Mouse (Mus musculus): ENCODE data around the gene Agap1.

The Agap1 gene

DNA sequence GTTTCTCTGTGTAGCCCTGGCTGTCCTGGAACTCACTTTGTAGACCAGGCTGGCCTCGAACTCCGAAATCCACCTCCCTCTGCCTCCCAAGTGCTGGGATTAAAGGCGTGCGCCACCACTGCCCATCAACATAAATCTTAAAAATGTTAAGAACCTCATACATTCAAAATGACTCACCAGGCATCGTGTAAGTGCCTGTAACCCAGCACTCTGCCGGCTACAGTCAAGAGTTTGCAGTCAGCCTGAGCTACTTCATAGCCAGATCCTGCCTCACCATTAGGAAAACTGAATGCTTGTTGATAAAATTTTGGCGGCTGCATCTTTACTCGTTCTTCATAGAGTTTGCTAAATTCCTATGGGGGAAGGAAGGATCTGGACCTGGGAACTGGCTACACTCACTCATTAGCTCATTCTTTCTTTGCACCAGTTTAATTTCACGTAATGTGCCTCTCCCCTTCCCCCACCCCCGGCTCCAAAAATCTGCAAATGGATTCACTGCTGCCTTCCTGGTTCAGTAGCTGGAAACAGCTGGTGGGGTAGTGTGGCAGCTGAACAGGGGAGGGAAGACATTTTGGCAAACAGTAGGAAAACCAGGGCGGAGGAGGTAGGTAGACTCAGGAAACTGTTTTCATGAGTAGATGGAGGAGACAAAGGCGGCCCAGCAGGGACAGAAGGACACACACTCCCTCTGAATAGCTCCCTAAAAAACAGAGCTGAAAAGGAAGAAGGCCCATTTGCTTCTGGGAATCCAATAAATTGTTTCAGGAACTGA is 415.7 kb downstream of the Agap1 start:
- no peak for DNase-seq

DNA sequence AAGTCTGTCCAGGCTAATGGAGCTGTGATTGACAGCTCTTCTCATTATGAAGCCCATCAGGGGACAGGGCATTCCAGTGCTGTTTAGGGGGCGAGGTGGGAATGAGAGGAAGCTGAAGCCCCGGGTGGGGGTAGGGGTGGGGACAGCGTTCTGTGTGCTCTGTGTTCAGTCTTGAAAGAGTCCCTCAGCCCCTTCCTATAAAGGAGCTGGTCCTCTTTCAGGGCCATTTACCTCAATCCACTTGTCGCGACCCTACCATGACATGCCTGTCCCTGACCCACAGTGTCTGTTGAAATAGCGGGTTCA is 416.3 kb downstream of the Agap1 start:
- DNase-seq, result no peak

DNA sequence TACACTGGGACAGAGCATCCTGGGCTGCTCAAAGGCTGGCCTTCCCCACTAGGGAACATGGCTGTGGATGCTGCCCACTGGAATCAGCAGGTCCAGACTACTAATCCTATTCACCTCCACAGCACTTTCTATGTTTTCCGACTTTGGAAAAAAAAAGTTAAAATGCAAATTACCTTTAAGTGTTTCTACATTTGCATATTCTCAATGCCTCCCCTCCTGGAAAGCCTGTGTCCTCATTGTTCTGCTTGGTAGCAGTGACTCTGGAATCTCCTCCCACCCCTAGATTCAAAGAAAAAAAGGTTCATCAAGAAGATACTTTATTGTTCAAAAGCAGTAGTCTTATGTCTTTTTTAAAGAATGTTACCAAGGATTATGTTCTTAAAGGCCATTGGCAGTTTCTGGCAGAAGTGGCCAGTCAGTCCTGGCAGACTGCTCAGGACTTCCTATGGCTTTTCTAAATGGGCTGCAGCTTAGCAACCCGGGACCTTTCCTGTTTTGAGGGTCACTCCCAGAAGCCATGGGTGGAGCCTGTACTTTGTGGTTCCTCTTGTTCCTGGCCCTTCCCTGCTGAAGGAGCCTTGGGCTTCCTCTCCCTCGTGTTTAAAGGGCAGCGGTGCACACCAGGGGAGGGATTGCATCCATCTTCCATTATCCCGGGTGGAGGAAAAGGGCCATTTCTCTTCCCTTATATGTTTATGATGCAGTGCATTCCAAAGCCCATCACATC is 421.9 kb downstream of the Agap1 start:
- DNase-seq, result peak; percentile 72

DNA sequence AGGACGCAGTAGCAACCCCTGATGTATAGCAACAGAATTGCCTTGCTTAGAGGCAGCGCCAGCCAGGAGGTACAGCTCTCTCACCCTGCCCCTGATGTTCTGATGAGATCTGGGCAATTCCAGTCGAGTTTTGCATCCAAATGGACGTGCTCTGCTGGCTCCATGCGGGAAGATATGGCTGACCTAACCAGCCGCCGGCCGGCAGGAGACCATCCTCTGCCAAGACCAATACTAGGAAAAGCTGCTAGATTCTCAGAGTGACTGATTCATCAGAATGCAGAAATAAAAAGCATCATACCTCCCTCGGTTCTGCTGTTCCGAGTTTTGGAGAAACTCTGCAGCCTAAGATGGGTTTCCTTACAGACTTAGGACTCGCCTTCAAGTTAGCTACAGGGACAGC is 423.9 kb downstream of the Agap1 start:
- DNase-seq, result no peak

DNA sequence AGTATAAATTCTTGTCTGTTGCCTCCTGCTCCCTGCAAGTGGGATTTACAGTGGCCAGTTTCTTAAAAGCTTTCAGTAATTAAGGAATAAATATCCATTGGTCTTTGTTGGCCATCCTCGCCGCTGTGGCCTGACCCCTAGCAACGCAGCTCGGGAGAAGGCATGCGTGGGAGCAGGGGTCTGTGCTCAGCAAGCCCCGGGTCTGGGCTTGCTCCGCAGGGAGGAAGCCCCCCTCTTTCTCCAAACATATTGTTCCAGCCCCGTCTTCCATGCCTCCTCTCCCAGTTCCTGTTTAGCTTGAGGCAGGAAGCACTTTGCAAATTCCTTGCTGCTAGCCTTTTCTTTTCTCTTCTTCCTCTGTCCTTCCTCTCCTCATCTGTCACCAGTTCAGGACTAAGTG is 425.6 kb downstream of the Agap1 start:
- DNase-seq, result peak; percentile 20

DNA sequence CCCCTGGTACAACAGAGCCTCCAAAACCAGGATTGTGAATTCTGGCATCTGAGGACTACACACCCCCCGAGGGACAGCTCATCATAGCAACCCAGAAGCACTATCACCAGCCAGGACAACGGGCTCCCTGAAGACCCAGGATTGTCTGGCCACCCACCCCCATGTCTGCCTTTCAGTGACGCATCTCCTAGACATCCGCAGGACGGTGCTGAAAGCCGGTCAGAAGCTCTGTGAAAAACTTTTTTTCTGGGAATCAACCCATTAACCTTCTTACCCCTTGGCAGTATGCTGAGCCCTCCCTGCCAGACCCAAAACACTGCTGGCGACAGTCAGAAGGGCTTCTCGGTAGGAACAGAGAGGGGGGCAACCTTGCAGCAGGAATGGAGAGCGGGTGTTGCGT is 426.2 kb downstream of the Agap1 start:
- DNase-seq, result no peak

DNA sequence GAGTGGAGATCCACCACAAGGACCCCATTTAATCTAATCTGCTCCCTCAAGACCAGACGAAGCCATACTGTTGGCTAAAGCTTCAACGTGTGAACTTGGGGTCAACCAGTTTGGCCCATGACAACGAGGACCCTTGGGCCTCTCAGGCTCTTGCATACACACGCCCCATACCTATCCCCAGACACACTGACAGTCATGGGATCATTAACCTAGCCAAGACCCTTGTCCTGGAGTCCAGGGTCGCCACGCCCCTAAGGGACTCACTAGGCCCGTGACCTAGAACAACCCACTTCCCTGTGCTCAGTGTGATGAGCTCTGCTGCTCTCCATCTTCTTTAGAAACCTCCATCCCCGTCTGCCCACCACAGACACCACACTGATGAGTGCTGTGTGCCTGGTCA is 429.7 kb downstream of the Agap1 start:
- no peak for DNase-seq

DNA sequence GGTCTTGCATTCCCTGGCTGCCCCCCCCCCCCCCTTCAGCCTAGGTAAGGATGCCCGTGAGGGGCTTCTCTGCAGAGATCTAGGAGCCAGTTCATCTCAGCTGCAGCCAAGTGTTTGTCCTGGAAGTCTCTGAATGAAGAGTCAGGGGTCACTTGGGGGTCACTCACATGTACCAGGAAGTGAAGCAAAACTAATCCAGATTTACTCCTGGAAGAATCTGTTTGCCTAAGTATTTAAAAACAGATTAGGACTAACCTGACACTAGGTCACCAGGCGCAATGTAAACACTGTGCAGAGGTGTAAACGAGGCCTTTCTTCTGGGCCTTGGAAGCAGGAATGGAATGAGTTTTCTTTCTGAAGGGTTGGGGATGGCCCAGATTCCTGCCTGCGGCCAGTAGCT is 431.1 kb downstream of the Agap1 start:
- DNase-seq, result no peak

DNA sequence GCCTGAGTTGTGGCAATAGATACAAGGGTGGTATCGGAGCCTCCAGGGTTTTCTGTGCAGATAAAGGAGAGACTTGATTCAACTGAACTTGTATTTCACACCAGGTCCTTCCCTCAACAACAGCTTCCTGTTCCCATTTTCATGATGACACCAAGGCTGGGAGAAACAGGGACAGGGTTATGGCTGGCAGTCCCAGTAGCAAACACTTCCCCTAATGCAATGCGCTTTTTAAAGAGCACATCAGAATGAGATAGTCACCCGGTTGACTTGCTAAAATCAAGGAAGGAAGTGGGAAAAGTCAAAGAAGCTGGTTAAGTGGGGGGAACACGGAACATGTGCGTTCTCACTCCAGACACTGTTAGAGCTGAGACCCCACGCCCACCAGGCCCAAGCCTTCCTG is 436.8 kb downstream of the Agap1 start:
- DNase-seq, result no peak

DNA sequence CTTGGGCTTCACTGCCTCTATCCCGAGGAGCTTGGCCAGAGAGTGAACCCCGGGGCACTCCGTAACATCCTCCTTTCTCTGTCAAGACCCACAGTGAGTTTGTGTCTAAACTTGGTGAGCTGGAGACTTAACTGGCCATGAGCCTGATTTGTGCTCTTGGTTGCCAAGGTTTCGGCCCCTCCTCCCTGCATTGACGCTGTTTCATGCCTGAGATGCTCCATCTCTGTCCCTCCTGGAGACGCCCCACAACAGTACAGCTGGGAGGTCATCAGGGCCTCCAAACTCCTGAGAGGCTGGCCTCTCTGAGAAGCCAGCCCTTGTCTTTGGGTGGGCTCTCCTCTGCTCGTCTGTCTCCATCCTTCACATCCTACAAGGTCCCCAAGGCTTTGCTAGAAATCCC is 437.7 kb downstream of the Agap1 start:
- DNase-seq, result no peak

DNA sequence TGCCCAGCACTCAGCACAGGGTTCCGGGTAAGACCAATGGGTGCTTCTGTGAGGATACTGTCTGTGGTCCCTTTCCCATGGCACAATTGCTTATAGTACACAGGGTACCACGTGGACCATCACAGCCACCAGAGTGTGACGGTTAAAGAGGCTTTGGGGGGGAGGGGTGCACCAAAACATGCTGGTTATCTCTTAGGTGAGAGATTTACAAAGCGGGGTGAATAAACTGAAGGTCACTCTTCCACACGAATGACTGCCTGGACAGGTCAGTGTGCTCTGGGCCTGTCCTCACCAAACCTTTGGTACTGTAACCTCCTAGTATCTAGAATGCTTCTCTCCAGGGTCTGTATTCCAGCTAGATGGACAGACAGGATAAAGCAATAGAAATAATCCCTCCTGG is 441.2 kb downstream of the Agap1 start:
- DNase-seq, result no peak

DNA sequence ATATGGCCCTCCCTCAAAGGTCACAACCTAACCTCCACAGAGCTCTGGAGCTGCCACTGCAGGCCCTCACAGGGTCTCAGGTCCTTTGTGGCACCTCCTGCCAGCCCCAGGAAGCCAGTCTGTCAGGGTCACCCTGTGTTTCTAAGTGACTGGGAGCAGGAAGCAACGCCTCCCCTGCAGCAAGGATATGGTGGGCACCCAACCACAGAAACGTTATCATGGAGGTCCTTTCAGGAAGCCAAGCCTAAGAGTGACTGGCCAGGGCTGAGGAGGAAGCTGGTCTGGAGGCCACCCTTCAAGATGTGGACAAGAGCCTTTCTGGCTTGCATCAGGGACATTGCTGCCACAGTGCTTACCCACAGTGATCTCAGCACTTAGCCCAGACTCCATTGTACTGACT is 444.4 kb downstream of the Agap1 start:
- DNase-seq, result no peak

DNA sequence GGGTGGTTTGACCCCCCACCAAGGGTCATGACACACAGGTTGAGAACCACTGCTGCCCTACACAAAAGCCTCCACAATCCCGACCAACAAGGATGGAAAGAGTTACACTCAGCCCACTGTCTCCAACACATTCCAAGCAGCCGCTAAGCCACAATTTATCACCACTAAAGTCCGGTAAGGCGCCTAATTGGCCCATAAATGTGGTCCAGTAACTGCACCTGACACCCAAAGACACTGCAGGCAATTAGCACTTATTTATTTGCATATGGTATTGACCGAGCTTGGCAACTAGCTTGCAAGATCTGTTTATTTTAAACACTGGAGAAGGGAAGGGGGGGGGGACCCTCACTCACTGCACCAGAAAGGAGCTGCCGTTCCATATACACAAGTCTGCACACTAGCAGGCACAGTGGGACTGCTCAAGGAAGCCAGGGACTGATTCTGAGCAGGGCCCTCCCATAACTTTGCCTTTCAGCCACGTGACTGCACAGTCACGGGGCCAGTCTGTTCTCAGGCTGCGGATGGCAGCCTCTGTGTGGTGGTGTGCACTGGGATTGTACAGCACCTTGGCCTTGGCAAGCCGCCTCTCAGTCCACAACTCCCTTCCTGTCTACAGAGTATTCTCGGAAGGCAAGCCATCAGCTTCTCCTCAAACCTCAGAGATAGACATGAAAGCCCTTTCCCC is 445.3 kb downstream of the Agap1 start:
- peak; percentile 18 for DNase-seq

DNA sequence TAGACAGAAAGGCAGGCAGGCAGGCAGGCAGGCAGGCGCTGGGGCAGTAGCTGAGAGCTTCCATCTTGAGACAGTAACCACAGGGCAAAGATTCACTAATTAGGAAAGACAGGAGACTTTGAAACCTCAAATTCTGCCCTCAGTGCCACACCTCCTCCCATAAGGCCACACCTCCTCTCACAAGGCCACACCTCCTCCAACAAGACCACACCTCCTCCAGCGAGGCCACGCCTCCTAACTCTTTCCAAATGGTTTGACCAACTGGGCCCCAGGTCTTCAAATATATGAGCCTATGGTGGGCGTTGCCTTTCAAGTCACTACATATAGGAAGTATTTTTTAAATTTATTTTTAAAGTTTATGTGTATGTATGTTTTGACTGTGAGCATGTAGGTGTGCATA is 446.8 kb downstream of the Agap1 start:
- DNase-seq, result no peak

DNA sequence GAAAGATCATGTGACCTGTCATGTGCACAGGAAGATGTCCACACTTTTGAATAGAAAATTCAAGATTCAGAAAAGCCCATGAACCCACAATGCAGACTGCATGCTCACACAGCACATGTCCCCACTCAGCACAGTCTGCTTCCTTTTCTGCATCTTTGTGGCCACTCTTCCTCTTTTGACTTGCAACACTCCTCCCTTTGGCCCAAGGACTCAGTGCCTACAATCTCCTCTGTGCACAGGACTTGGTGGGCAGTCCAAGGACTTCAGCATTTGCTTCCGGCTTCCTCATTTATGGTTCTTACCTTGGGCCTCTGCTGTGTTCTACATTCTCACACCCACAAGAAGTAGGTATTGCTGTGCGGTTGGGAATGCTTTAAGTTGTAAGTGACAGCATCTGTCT is 447.6 kb downstream of the Agap1 start:
- no peak for DNase-seq

DNA sequence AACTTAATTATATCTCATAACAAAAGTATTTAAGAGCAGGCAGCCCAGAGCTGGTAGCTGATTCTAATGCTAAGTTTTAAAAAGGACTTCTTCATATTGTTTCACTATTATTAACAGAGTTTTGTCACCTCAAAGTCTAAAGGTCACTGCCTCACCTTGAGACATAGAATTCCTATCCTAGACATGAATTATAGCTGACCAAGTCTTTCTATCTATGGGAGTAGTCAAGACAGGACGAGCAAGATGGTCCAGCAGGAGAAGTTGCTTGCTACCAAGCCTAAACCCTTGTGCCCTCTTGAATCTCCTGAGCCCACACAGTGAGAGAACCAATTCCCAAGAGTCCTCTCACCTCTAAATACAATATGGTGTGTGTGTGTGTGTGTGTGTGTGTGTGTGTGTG is 448.0 kb downstream of the Agap1 start:
- no peak for DNase-seq

DNA sequence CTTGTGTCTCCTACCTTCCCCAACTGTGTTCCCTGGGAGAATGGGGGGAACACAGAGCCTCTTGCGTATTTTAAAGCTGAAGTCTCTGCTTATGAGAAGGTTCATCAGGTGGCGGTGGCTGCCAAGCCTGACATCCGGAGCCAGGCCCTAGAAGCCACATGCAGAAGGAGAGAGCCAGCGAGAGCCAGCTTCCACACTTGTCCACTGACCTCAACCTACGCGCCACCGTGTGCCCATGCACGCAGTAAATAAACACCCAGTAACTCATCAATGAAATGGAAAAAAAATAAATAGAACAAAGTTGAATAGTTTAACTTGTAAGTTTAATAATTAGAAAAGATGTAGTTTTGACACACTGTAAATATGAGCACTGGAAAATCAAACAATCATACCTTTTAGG is 455.2 kb downstream of the Agap1 start:
- DNase-seq, result no peak

DNA sequence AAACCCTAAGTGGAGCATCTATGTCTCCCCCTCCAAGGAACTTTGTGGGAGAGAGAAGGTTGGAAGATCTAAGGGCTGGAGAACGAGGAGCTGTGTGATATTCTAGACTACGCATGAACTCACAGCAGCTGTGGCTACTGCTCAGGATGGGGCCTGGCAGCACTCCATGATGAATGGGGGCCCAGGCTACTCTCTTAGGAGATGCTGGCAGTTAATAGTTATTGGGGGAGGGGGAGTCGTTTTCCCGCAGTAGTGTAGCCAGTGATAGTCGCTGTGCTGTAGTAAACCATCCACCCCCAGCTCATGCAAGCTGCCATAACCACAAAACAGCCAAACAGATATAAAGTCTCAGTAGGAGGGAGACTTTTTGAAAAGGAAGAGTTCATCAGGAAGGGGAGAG is 457.8 kb downstream of the Agap1 start:
- no peak for DNase-seq

DNA sequence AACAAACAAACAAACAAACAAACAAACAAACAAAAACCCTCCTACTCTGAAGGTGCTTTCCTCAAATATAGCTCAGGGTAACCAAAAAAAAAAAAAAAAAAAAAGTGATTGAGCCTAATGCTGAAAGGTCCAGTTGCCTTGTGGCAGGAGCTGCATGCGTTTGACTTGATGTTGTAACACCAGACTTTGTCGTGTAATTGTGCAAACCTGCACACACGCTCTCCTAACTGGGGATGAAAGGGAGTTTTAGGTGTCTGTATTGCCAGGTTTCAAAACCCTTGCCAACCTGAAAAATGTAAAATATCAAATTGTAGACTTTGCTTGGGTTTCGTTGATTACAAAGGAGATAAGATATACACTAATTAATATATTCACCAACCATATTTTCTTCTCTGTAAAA is 459.0 kb downstream of the Agap1 start:
- no peak for DNase-seq

DNA sequence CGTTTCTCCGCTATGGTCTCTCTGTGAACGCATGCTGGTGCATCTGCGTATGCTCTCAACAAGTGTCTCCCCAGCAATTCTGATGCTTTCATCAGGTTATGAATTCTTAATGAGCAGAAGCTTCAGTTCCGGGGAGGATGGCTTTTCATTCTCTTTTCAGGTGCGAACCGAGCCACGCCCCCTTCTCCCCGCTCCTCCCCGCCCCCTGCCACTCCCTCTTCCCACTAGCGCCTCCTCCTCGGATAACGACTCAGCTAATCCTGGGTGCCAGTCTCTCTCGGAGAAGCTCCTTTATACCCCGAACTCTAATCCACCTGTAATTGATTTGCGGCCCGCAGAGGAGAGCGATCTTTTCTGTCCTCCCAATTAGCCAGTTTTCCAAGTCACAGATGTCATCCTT is 463.5 kb downstream of the Agap1 start:
- no peak for DNase-seq

DNA sequence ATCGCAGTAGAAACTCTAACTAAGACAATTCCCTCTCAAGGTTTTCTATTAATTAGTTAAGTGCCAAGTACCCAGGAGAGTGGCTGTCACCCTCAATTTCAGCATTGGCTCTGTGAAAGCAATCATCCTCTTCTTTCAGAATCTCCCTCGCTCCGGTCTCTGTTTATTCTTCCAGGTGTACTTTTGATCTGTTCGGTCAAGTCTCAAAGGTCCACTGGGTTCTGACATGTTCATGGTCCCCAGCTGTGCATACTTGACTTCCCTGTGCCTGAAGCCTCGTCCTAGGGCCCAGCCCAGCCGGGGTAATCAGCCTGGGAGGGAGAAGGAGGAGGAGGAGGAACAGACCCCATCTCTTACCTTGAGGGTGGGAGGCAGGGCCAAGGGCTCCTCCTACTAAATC is 464.6 kb downstream of the Agap1 start:
- no peak for DNase-seq

DNA sequence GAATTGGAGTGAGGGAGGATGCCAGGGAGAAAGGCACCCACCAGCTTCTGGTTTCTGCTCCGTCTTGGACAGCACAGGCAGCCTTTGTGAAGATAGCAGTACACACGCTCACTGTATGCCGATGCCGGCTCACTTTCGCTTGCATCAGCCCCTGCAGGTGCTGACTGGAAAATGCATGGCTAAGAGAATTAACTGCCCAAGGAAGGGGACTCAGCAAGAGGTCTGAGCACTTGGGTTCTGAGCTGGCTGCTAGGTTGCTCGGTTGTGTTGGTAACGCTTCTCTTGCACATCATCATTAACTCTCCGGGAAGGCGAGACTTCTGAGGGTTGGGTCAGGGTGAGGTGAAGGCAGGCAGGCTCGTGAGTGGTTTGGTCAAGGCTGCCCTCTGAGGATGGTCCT is 467.2 kb downstream of the Agap1 start:
- no peak for DNase-seq

DNA sequence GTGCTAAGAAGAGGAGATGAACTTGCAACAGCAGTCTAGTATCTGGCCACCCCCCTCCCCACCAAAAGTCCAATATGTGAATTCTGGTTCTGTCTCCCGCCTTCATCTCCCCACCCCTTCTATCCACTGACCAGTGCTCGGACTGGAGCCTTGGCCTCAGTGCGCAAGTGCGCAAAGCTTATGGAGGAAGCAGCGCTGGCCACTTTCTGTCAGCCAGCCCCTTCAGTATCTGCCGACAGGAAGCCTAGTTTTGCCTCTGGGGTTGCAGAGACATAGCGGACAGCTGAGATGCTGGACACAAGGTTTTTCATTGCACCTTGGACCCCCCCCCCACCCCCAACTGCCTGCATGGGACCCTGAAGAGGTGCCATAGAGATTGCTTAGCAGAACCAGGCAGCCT is 467.7 kb downstream of the Agap1 start:
- DNase-seq, result no peak

DNA sequence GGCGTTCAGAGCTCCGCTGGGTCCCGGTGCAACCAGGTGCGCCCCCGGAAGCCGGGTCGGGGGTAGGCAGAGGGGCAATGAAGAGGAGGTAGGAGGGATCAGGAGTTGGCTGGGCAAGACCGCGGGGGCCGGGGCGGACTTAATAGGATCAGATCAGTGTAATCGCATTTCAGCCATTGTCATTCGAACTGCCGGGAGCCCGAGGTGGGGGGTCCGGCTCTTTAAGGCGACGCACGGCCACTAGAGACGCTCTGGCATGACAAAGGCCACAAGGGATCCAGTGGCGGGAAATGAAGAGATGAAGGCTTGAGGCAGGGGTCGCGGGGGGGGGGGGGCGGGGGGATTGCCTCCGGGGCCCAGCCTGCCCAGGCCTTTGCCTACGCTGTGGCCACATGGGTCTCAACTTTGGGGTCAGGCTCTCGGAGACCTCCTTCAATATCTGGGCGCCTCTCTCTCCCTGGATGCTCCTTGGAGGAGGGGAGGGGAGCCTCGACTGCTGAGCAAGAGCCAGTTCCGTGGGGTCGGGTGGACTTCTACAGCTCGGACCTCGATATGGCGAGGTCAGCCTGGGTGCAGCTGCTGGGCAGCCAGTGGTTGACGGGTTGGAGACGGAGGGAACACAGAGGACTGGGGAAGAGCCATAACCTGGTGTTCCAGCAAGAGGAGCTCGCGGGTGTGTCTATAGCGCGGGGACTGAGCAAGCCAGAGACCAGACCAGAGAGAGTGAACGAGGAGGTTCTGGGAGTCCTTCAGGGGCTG is 468.5 kb downstream of the Agap1 start:
- DNase-seq, result no peak
